9 mouse cellular contexts compared by ENCODE assay signal in genomic region chr12:73764649-73765525, GRCm38 (mm10).
DNase-seq lines count a peak whose midpoint lies in the region; ATAC-seq and TF ChIP-seq lines count a peak whose summit lies in the region.
"Had no signal": no experiment of that assay in that cellular context is flagged by ENCODE, and none has a peak within 500 bp of the region (broad histone marks: within the 10 kb centered on the region; RNA-seq: fewer than 3 reads in every experiment).

No protein-coding gene starts in this region.

- H3K27ac ChIP-seq in forebrain, embryonic 10.5 days, result peak overlapping the region; percentile 59
- H3K27ac ChIP-seq in forebrain, embryonic 14.5 days (ENCODE audit: low read depth, low read length), result no peak overlapping the region
- H3K27ac ChIP-seq in lung, embryonic 14.5 days (ENCODE audit: low read depth), result peak overlapping the region; percentile 63; the same call in 1 of the 2 replicates
- peak overlapping the region; percentile 89 for H3K27ac ChIP-seq in heart, embryonic 13.5 days (replicated peaks)
- H3K27ac ChIP-seq in thymus, adult 2 months (ENCODE audit: control insufficient read depth, insufficient read depth, low read length), result no peak overlapping the region

- H3K9ac ChIP-seq in forebrain, embryonic 14.5 days (ENCODE audit: low read length), result no peak overlapping the region
- H3K9ac ChIP-seq in lung, embryonic 14.5 days, result no peak overlapping the region
- H3K9ac ChIP-seq in heart, embryonic 13.5 days, result peak overlapping the region; percentile 48

- DNase-seq in forebrain, embryonic 10.5 days (ENCODE audit: extremely low spot score, low spot score), result no peak
- DNase-seq in forebrain, embryonic 14.5 days (ENCODE audit: low spot score), result no peak
- peak; percentile 44 for DNase-seq in lung, embryonic 14.5 days
- no peak for DNase-seq in lung, adult 18-20 months
- peak; percentile 39 for DNase-seq in retina, postnatal 7 days (ENCODE audit: low read depth, low spot score)
- no peak for DNase-seq in spleen, postnatal 4 days (ENCODE audit: low spot score in 2 of 2)
- no peak for DNase-seq in thymus, adult 2 months
- DNase-seq: gastrocnemius, postnatal 10 days had no signal

- no peaks in the 10 kb centered on the region for H3K36me3 ChIP-seq in forebrain, embryonic 10.5 days (replicated peaks)
- H3K36me3 ChIP-seq in forebrain, embryonic 14.5 days (ENCODE audit: control insufficient read depth, insufficient read depth, low read length), result no peaks in the 10 kb centered on the region
- H3K36me3 ChIP-seq in lung, embryonic 14.5 days (ENCODE audit: insufficient read depth), result 0 out of 2 replicates have a peak, but pooled peaks cover 3% of the 10 kb centered on the region
- H3K36me3 ChIP-seq in heart, embryonic 13.5 days, result peaks cover 18% of the 10 kb centered on the region; the same call in 1 of the 2 replicates
- peaks cover 15% of the 10 kb centered on the region for H3K36me3 ChIP-seq in thymus, adult 2 months (ENCODE audit: control insufficient read depth, insufficient read depth, low read length)

- peaks cover 11% of the 10 kb centered on the region for H3K4me1 ChIP-seq in forebrain, embryonic 10.5 days
- no peaks in the 10 kb centered on the region for H3K4me1 ChIP-seq in forebrain, embryonic 14.5 days (ENCODE audit: control insufficient read depth, insufficient read depth, low read length)
- H3K4me1 ChIP-seq in lung, embryonic 14.5 days (ENCODE audit: insufficient read depth), result peaks cover 9% of the 10 kb centered on the region
- peaks cover 61% of the 10 kb centered on the region for H3K4me1 ChIP-seq in heart, embryonic 13.5 days
- peaks cover 4% of the 10 kb centered on the region; the same call in 1 of the 2 replicates for H3K4me1 ChIP-seq in thymus, adult 2 months (replicated peaks; ENCODE audit: control insufficient read depth, insufficient read depth, low read length)

- no peak for TF ChIP-seq CTCF in lung, embryonic 14.5 days (IDR thresholded peaks at IDR 0.05; ENCODE audit: low read depth)
- no peak for TF ChIP-seq CTCF in thymus, adult 2 months (IDR thresholded peaks at IDR 0.05; ENCODE audit: borderline replicate concordance, control insufficient read depth, extremely low read depth, insufficient read depth, low read length, poor library complexity)

- H3K4me3 ChIP-seq in forebrain, embryonic 10.5 days, result no peak overlapping the region
- H3K4me3 ChIP-seq in forebrain, embryonic 14.5 days (ENCODE audit: low read depth, low read length), result no peak overlapping the region
- H3K4me3 ChIP-seq in lung, embryonic 14.5 days (ENCODE audit: low read depth, low read length), result no peak overlapping the region
- H3K4me3 ChIP-seq in heart, embryonic 13.5 days, result no peak overlapping the region
- no peak overlapping the region for H3K4me3 ChIP-seq in thymus, adult 2 months (ENCODE audit: control insufficient read depth, insufficient read depth, low read length)

- no peak overlapping the region for H3K4me2 ChIP-seq in forebrain, embryonic 14.5 days (ENCODE audit: low read length)
- H3K4me2 ChIP-seq in lung, embryonic 14.5 days, result no peak overlapping the region
- H3K4me2 ChIP-seq in heart, embryonic 13.5 days, result peak overlapping the region; percentile 47

- H3K9me3 ChIP-seq in forebrain, embryonic 10.5 days, result no peaks in the 10 kb centered on the region
- H3K9me3 ChIP-seq in forebrain, embryonic 14.5 days (replicated peaks; ENCODE audit: control insufficient read depth, low read length), result no peaks in the 10 kb centered on the region
- no peaks in the 10 kb centered on the region for H3K9me3 ChIP-seq in lung, embryonic 14.5 days (ENCODE audit: low read depth, low read length)
- no peaks in the 10 kb centered on the region for H3K9me3 ChIP-seq in heart, embryonic 13.5 days

- 80% methylated on average over 15 of the region's 15 CpGs for WGBS in forebrain, embryonic 10.5 days
- 59% methylated on average over 15 of the region's 15 CpGs for WGBS in forebrain, embryonic 14.5 days
- WGBS in lung, embryonic 14.5 days, result 23% methylated on average over 15 of the region's 15 CpGs
- 16% methylated on average over 15 of the region's 15 CpGs for WGBS in heart, embryonic 13.5 days
- WGBS in thymus, adult 2 months, result 82% methylated on average over 15 of the region's 15 CpGs

- H3K27me3 ChIP-seq in forebrain, embryonic 10.5 days (ENCODE audit: poor library complexity, severe bottlenecking), result no peaks in the 10 kb centered on the region
- no peaks in the 10 kb centered on the region for H3K27me3 ChIP-seq in forebrain, embryonic 14.5 days (replicated peaks; ENCODE audit: control insufficient read depth, insufficient read depth, low read length)
- H3K27me3 ChIP-seq in lung, embryonic 14.5 days (ENCODE audit: insufficient read depth, low read length), result no peaks in the 10 kb centered on the region
- no peaks in the 10 kb centered on the region for H3K27me3 ChIP-seq in heart, embryonic 13.5 days (replicated peaks)
- no peaks in the 10 kb centered on the region for H3K27me3 ChIP-seq in thymus, adult 2 months (ENCODE audit: control insufficient read depth, insufficient read depth, low read length)

- ATAC-seq in forebrain, embryonic 14.5 days, result no peak
- ATAC-seq in lung, embryonic 14.5 days (ENCODE audit: insufficient read depth), result peak; percentile 46; the same call in 1 of the 2 replicates
- ATAC-seq in heart, embryonic 13.5 days (ENCODE audit: extremely low read depth, insufficient number of reproducible peaks, low FRiP score, low TSS enrichment), result peak; percentile 73

- TF ChIP-seq POLR2A in thymus, adult 2 months (IDR thresholded peaks at IDR 0.05; ENCODE audit: control insufficient read depth, extremely low read depth, insufficient read depth, low read length, poor library complexity), result no peak

Comparison
In these comparisons a context has a peak if more than half of its experiments do, and no peak if none do; other contexts are left out.
1. DNase-seq: peak in lung, embryonic 14.5 days (single experiment) and retina, postnatal 7 days (single experiment); none in forebrain, embryonic 10.5 days (single experiment), forebrain, embryonic 14.5 days (single experiment), lung, adult 18-20 months (0 of 2), spleen, postnatal 4 days (0 of 2) and thymus, adult 2 months (single experiment).
2. H3K27ac ChIP-seq: peak in forebrain, embryonic 10.5 days (single experiment), lung, embryonic 14.5 days (single experiment) and heart, embryonic 13.5 days (single experiment); none in forebrain, embryonic 14.5 days (single experiment) and thymus, adult 2 months (single experiment).